Mouse (Mus musculus) brain, adult 2 months (tissue): ENCODE data around the gene Tubg1.
A peak's percentile ranks its signal among the peaks of the same experiment; 100 is the strongest.

Source experiments
- DNase-seq: peaks from one replicate; pipeline ENCODE4 v3.0.0; 2011; ENCODE audit warnings: low read depth, low spot score

Gene Tubg1

DNA sequence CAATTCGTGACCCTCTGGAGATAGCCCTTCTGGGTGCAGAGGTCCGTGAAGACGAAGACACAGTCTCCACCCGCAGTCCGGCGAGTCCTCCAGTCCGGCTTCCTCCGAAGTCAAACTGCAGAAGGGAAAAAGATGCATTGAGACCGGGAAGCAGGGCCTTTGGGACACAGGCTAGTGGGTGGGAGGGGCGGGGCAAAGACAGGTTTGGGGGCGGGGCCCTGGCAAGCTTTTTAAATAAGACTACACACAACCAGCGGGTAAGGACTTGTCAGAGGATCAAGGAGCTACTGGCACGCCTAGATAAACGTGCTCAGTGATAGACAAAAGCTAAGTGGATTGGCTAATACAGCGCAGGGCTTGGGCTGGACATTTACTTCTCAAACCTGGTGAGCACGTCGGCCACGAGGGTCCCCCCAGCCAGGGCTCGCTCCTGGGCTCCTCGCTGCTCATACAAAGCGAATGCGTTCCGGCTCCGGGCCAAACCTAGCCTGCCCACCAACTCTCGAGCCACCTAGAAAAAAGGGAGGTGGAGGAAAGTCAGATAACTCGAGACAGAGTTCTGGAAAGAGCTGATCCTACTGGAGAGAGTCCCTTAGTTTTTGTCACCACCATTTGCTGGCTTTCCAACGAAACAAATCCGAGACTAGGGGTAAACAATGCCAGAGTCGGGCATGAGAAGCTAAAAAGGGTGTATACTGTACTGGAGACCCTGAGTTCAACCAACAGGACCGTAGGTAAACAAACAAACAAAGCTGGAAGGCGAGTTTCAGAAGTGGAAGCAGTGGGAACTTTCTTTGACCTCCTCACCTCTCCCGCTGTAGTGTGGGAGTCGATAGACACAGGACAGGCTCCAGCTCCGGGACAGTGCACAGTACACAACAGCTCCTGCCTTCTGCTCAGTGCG is 45.2 kb downstream of the Tubg1 start:
- DNase-seq, result no peak

GRCm38 (mm10) chr11:101166357-101166756 is 46.6 kb downstream of the Tubg1 start:
- no peak for DNase-seq

DNA sequence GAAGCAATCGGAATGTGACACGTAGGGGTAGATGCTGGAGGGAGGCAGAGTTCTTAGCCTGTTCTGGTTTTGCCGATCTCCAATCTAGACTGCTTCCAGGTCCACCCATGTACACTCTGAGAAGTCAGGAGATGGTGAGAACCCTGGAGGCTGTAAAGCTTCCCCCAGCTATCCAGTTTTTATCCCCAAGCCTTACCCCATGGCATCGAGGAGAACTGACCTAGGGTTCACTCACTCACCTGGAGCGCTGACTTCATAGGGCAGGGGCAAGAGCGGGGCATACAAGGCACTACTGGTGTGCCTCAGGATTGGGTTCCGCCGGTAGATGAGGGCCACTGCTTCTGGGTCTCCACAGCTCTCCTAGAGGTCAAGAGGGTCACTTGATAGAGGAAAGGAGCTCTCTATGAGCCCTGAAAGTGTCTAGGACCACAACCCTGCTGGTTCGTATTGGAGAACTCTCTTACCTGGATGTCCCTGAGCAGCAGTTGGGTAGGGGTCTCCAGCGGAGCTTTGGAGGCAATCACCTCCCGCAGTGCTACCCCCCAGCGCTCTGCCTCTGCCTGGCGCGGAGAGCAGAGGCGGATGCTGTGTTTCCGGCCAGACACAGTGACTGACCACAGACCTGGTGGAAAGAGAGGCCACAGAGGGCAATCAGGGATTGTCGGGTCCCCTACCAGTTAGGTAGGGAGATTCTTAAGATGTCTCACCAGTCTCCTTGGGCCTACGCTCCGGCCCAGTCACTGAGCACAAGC is 47.6 kb downstream of the Tubg1 start:
- DNase-seq, result no peak

DNA sequence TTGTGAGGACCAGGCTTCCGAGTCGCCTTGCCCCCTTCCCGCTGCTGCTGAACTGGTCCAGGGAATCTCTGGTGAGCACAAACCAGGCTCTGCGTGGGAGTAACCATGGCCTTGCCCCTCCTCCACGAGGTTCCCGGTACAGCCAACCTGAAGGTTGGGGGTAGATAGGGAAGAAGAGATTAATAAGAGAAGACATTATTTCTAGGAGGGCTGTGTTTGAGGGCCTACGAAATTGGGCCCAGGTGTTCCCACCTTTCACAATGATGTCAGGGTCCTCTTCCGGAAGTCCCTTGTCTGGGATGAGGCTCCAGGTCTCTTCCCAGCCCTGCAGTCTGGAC is 48.2 kb downstream of the Tubg1 start:
- no peak for DNase-seq

GRCm38 (mm10) chr11:101168301-101168980 is 48.7 kb downstream of the Tubg1 start:
- no peak for DNase-seq

DNA sequence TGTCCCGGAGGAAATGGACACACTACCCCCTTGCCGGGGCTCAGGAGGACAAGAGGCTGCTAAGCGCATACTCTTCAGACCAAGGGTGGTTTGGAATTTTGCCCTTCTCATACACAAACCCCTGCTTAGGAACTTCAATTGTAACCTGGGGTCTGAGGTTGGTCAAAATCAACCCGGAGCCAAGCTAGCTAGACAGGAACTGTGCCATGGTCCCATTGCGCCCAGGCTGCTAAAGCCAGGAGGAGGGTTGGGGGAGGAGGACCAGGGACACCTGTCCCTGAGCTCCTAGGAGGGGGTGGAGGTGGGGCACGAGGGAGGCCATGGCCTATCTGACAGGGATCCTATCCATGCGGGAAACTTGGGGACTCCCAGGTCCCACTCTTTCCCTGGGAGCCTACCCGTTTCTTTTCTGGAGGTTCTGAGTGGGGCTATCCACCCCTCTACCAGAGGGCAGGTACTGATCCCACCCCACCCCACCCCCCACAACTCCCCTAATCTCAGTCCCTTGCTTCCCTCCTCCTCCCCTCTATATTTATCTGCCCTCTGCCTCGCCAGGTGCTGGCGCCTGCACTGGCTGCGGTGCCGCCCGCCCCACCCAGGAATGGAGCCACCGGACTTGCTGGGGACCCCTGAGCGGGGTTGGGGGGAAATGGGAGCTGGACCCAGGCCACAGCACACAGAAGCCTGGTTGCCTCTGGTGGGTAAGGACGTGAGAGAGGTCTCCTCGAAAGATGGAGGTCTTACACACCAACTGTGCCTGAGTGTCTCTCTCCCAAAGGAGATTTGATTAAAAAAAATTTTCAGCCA is 49.8 kb downstream of the Tubg1 start:
- DNase-seq, result peak; percentile 54

DNA sequence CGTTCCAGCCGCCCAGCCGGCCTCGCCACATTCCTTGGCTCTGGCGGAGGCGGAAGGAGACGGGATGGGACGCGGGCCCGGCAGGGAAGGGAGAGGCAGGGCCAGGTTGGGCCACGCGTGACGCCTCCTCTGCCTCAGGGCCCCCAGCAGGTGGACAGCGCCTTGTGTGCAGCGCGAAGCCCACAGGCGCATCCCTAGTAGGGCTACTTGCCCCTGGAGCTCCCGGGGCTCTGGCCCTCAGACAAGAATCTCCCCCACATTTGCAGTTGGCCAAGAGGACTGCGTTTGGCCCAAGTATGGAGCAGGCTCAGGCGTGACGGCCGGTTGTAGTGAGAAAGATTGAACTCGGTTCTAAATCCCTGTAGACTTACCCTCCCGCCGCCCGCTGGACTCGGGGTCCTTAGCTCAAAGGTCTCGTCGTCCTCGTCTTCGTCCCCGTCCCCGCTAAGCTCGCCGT is 50.6 kb downstream of the Tubg1 start, which contains the start of gene Cntnap1:
Gene Cntnap1 (plus strand): TSS at position 170 of the 457 bp plus-strand sequence.
- DNase-seq, result peak; percentile 72

DNA sequence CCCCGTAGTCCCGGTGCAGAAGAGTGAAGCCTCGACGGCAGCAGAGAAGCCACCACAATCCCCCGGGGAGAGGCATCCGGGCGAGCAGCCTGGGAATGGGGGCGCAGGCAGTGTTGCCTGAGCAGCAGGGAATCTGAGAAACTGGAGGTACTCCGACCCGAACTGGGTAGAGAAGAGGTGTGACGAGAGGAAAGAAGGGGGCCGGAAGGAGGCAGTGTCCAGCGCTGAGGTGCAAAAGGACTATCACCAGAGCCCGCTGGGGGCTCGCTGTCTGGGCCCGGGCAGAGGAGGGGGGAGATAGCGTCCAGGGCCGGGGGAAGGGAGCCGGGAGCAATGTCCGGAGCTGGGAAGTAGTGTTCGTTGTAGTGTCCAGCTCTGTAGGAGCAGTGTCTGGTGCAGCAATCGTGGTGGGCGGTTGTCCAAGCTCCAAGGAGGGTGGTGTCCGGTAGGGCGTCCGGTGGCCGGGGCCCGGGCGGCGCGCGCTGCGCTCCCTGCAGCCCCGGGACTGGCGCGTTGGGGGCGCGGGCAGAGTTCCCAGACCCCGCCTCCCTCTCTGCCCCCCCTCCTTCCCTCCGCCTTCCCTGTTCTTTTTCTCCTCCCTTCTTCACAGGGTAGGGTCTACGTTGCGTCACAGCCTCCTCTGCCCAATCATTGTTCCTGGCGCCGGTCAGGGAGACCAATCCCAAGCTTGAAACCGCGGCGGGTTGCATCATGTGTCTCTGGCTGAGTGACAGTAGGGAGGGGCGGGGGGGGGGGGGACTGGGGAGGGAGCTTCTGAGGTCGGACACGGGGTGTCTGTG is 51.3 kb downstream of the Tubg1 start, which contains the start of gene Plekhh3:
Gene Plekhh3 (minus strand): TSS at position 541 of the 800 bp plus-strand sequence.
- DNase-seq, result peak; percentile 100

- DNase-seq, result peak; percentile 93
These were observed 52.1 kb downstream of the Tubg1 start for GRCm38 (mm10) chr11:101171721-101172433.

- DNase-seq, result no peak
These were observed 52.7 kb downstream of the Tubg1 start for GRCm38 (mm10) chr11:101172434-101172815.

DNA sequence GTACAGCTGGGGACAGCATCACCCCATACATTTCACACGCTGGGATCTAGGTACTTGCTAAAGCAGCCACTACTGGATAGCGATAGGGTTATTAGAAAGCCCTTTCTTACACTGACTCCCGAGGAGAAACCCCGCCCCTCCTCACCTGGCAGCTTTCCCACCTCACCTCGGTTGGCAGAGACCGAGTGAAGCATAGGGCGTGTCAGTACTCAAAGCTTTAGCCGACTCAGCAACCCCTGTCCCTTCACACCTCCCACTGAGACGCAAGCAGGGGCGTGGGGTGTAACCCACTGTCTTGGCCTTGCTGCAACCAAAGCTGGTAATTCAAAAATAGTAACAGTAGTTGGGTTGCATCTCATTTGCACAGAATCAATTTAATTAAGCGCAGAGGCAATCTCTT is 53.4 kb downstream of the Tubg1 start:
- DNase-seq, result peak; percentile 45

DNA sequence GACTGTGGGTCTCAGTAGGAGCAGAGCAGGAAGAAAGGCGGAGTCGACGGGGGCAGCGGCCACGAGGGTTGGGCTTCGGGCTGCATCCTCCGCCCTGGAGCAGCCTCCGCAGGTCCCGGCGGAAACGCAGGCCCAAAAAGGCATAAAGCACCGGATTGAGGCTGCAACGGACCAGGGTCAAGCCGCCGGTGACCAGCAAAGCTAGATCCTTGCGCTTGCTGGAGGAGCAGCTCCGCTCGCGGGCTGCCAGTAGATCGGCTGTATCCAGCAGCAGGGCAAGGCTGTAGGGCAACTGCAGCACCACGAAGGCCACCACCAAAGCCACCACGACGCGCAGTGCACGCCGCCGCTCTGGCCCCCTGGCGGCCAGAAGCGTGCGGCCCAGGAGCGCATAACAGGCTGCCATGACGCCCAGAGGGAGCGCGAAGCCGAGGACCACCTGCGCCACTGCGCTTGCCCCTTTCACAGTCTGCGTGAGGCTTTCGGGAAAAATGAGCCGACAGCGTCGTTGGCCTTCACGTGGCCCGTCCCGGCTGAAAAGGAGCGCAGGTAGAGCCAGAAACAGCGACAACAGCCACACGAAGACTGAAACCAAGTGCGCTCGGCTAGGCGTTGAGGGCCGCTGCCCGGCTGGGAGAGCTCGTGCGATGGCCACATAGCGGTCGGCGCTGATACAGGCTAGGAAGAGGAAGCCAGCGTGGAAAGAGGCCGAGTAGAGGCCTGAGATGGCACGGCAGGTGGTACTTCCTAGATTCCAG is 54.1 kb downstream of the Tubg1 start:
- DNase-seq, result peak; percentile 86

DNA sequence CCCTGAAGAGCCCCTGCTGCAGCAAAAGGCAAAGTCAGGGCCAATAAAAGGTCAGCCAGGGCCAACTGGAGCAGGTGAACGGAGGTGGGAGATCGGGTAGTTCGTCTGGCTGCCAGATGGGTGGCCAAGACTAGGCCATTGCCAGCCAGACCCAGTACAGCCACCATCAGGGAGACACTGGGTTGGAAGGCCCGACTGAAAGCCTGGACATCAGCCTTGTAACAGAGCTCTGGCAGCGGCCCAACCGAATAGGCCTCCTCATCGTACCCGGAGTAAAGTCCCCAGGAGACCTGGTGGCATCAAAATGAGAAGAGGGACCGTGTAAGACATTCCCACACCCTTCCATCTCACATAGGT is 54.6 kb downstream of the Tubg1 start:
- DNase-seq, result peak; percentile 44

- DNase-seq, result peak; percentile 80
These were observed 55.3 kb downstream of the Tubg1 start, which contains the start of gene Ccr10 for GRCm38 (mm10) chr11:101174851-101175628. Gene Ccr10, minus strand, starts transcription at chr11:101175443.

DNA sequence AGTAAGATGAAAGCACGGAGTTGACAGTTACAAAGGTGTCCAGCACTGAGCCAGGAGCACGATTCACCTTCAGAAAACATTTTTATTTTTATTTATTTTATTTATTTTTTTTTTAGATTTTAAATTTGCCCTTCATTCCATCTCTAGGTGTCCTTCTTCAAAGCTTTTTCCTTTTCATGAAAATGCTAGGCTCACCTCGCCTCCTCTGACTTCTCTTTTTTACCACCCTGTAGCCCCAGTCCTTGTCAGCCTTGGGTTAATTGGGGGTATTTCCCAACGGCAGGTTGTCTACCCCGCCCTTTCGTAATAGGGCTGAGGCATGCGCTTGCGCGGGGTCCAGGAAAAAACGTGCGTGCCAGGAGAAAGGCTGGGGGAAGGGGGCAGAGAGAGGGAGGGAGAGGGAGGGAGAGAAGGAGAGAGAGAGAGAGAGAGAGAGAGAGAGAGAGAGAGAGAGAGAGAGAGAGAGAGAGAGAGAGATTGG is 55.9 kb downstream of the Tubg1 start:
- peak; percentile 93 for DNase-seq
